Mouse (Mus musculus) megakaryocyte, embryonic 14.5 days (primary cell): Measurements from ENCODE around the gene Lima1. TPM values are rescaled to one million over a fixed set of nuclear protein-coding genes. Genes with fewer than 3 reads are reported as not detected.

Experiments
- H3K27me3 ChIP-seq: replicated peaks from 2 replicates; pipeline ENCODE3; 2012; ENCODE audit warnings: inconsistent platforms
- H3K36me3 ChIP-seq: replicated peaks from 2 replicates; pipeline ENCODE3; 2012; ENCODE audit warnings: low read length, inconsistent platforms, mixed read lengths
- H3K4me1 ChIP-seq: 2 replicates; pipeline ENCODE4 v1.6.1; 2012; ENCODE audit warnings: inconsistent platforms
- H3K4me3 ChIP-seq: replicated peaks from 2 replicates; pipeline ENCODE3; 2012; ENCODE audit warnings: moderate library complexity, mild to moderate bottlenecking, inconsistent platforms
- H3K9me3 ChIP-seq: 2 replicates; pipeline ENCODE4 v1.6.1; 2012; ENCODE audit warnings: inconsistent platforms
- FLI1 ChIP-seq: IDR thresholded peaks from 2 replicates; pipeline ENCODE4 v1.6.1; 2012; ENCODE audit warnings: low read length, inconsistent platforms, mixed read lengths
- GATA1 ChIP-seq: IDR thresholded peaks from 3 replicates; pipeline ENCODE4 v1.6.1; 2012; ENCODE audit warnings: mixed read lengths, low read length, inconsistent platforms, borderline replicate concordance
- polyA plus RNA-seq: library from polyadenylated mRNA; stranded (reverse); fragments of >175 nt; gene quantifications from 2 replicates; pipeline ENCODE4 v1.2.3, GENCODE M21; 2012; ENCODE audit warnings: low replicate concordance; ENCODE audit not compliant: insufficient read depth

Gene Lima1
- polyA plus RNA-seq, 1 experiment, result 0.75 TPM

GRCm38 (mm10) chr15:99812097-99812496 is 63.2 kb downstream of the Lima1 start:
- peaks cover 4% of the 10 kb centered on the region; the same call in 1 of the 2 replicates for H3K4me1 ChIP-seq
- peaks cover 14% of the 10 kb centered on the region for H3K9me3 ChIP-seq
- no peak overlapping the region for H3K4me3 ChIP-seq
- TF ChIP-seq FLI1, result no peak
- TF ChIP-seq GATA1, result no peak
- peaks cover 3% of the 10 kb centered on the region for H3K36me3 ChIP-seq
- peaks cover 4% of the 10 kb centered on the region for H3K27me3 ChIP-seq

- H3K36me3 ChIP-seq, result peaks cover 3% of the 10 kb centered on the region
- peaks cover 34% of the 10 kb centered on the region for H3K4me1 ChIP-seq
- H3K4me3 ChIP-seq, result no peak overlapping the region
- TF ChIP-seq FLI1 (no peak), GATA1 (no peak)
- no peaks in the 10 kb centered on the region for H3K9me3 ChIP-seq
- H3K27me3 ChIP-seq, result peaks cover 4% of the 10 kb centered on the region
These were observed 67.2 kb downstream of the Lima1 start for GRCm38 (mm10) chr15:99807776-99808735.

- Histone ChIP-seq H3K4me1 (peaks cover 42% of the 10 kb centered on the region), H3K36me3 (peaks cover 3% of the 10 kb centered on the region), H3K27me3 (peaks cover 4% of the 10 kb centered on the region), H3K4me3 (no peak overlapping the region), H3K9me3 (no peaks in the 10 kb centered on the region)
- no peak for TF ChIP-seq GATA1
- TF ChIP-seq FLI1, result no peak
These were observed 69.1 kb downstream of the Lima1 start for GRCm38 (mm10) chr15:99806171-99806570.

DNA sequence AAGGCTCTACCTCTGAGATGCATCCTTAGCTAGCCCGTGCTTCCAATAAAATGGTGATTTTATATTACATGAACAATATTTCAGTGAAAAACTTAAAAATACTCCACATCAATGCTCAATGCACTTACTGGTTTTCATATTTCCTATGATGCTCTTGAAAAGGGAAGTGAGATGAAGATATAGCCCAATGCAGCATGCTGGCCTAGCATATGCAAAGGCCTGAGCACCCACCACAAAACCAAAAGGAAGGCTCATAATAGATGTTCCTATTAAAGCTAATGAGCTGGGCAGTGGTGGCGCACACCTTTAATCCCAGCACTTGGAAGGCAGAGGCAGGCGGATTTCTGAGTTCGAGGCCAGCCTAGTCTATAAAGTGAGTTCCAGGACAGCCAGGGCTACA is 69.6 kb downstream of the Lima1 start:
- peaks cover 42% of the 10 kb centered on the region for H3K4me1 ChIP-seq
- peaks cover 3% of the 10 kb centered on the region for H3K36me3 ChIP-seq
- TF ChIP-seq FLI1, result no peak
- no peak for TF ChIP-seq GATA1
- H3K9me3 ChIP-seq, result no peaks in the 10 kb centered on the region
- peaks cover 4% of the 10 kb centered on the region for H3K27me3 ChIP-seq
- H3K4me3 ChIP-seq, result no peak overlapping the region

DNA sequence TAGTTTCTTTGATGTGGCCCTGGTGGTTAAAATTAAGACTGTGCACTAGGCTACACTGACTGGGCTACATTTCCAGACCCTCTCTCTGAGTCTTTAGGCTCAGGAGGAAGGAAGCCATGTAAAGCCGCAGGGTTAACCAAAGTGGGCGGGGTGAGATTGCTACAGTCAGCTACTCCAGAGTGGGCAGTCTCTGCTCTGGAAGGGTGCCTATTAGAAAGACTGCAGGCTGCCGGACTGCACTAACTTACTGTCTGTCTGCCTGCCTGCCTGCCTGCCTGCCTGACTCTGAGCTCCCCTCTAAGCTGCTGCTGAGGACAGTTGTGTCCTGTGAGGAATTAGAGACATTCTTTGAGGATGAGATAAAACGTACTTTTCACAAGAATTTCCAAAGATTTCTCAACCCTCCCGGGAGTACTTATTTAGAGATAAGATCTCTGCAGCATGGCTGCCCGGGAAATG is 72.0 kb downstream of the Lima1 start:
- TF ChIP-seq FLI1, result no peak
- no peak for TF ChIP-seq GATA1
- Histone ChIP-seq H3K9me3 (no peaks in the 10 kb centered on the region), H3K27me3 (peaks cover 1% of the 10 kb centered on the region), H3K4me3 (peak overlapping the region; percentile 87), H3K36me3 (peaks cover 3% of the 10 kb centered on the region), H3K4me1 (peaks cover 50% of the 10 kb centered on the region)

DNA sequence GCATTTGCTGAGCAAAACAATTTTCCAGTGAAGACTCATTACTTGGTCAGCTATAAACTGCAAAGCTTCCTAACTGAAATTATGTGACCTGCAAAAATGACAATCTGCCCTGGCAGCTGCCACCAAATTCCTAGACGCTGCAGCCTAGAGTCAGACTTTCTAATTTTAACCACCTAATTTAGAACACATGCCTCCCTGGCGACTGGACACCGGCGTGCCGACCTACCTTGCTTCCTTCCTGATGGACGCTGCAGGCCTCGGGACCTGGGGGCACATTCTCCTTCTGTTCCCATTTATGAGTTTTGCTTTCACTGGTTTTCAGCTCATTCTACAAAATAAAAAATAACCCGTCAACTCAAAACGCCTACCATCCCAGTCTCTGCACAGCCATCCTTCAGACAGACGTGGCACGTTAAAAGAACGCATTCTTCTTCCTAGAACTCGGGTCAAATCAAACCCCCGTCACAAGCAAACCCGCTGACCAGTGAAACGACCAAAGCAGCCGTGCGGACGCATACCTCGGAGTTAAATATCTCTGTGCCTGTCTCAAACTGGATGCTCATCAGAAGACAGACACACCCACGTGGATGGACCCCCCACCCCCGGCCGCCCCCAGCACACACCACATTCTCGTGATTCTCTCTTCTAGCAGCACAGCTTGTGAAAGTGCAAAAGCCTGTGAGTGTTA is 73.2 kb downstream of the Lima1 start:
- TF ChIP-seq FLI1 (no peak), GATA1 (no peak)
- Histone ChIP-seq H3K36me3 (peaks cover 3% of the 10 kb centered on the region), H3K4me1 (peaks cover 50% of the 10 kb centered on the region), H3K9me3 (no peaks in the 10 kb centered on the region), H3K27me3 (no peaks in the 10 kb centered on the region), H3K4me3 (no peak overlapping the region)

DNA sequence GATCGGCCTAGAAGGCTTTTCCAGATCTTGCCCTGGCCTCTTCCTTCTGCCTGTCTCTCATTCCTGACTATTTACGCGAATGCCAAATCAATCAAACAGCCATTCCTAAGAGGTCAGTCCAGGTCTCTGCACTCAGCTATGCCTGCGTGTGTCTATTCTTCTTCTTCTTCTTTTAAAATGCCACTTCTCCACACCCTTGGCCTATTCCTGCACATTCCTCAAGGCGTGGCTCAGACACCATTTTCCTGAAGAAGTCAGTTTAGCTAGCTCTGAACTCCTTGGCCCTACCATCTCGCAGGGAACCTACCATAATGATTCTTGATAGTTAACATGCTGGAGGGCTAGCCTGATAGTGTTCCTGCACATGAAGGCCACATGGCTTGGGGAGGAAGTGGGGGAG is 75.5 kb downstream of the Lima1 start:
- Histone ChIP-seq H3K36me3 (no peaks in the 10 kb centered on the region), H3K9me3 (no peaks in the 10 kb centered on the region), H3K4me3 (no peak overlapping the region), H3K4me1 (peaks cover 33% of the 10 kb centered on the region), H3K27me3 (no peaks in the 10 kb centered on the region)
- TF ChIP-seq FLI1 (no peak), GATA1 (no peak)

GRCm38 (mm10) chr15:99797898-99798297 is 77.4 kb downstream of the Lima1 start:
- Histone ChIP-seq H3K9me3 (no peaks in the 10 kb centered on the region), H3K4me3 (no peak overlapping the region), H3K36me3 (no peaks in the 10 kb centered on the region), H3K4me1 (peaks cover 19% of the 10 kb centered on the region), H3K27me3 (no peaks in the 10 kb centered on the region)
- no peak for TF ChIP-seq GATA1
- no peak for TF ChIP-seq FLI1

- H3K27me3 ChIP-seq, result peaks cover 3% of the 10 kb centered on the region
- H3K4me3 ChIP-seq, result no peak overlapping the region
- H3K36me3 ChIP-seq, result peaks cover 4% of the 10 kb centered on the region
- peaks cover 5% of the 10 kb centered on the region; the same call in 1 of the 2 replicates for H3K9me3 ChIP-seq
- TF ChIP-seq FLI1 (no peak), GATA1 (no peak)
- peaks cover 9% of the 10 kb centered on the region; the same call in 1 of the 2 replicates for H3K4me1 ChIP-seq
These were observed 78.5 kb downstream of the Lima1 start for GRCm38 (mm10) chr15:99796735-99797134.
